Mouse (Mus musculus) heart, postnatal 0 days (tissue): ENCODE results near the gene Pde2a.

Experiments used
- CTCF ChIP-seq: IDR thresholded peaks from 2 replicates; pipeline ENCODE4 v1.5.1; 2016; ENCODE audit warnings: antibody characterized with exemption, control low read depth, low read depth
- EP300 ChIP-seq: IDR thresholded peaks from 2 replicates; pipeline ENCODE4 v1.6.1; 2016; ENCODE audit warnings: antibody characterized with exemption, low read depth

DNA sequence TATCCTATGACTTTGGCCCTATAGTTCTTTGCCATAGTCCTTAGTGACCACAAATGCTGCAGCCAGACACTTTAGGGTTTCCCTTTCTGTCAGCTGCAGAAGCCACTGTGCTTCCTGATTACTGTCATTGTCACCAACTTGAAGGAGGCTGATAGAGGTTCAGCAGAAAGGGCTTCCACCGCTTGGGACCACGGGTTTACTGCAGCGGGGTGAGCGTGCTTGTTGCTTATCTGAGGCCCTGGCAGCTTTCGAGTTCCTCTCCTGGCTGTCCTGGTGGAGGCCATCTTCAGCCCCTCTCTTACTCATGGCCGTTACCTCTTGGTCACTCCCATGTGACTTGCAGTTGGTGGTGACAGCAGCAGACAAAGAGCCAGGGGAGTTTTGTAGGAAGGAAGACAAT is 32.2 kb upstream of the Pde2a start:
- TF ChIP-seq EP300 (no peak), CTCF (no peak)
